Mouse (Mus musculus) C2C12 (cell line): ENCODE data around the gene Foxs1. TPM values are rescaled to one million over a fixed set of nuclear protein-coding genes. Genes with fewer than 3 reads are reported as not detected.

Experiments used
- H3K27me3 ChIP-seq: one replicate; pipeline ENCODE4 v1.6.1; 2011; ENCODE audit not compliant: control insufficient read depth, insufficient read depth, insufficient read length
- H3K36me3 ChIP-seq: one replicate; pipeline ENCODE4 v1.6.1; 2011; ENCODE audit not compliant: control insufficient read depth, insufficient read depth
- H3K4me3 ChIP-seq: one replicate; pipeline ENCODE4 v1.5.1; 2011; ENCODE audit warnings: mild to moderate bottlenecking, control low read depth; ENCODE audit not compliant: poor library complexity, insufficient read depth, severe bottlenecking
- H3K79me2 ChIP-seq: one replicate; pipeline ENCODE4 v1.6.1; 2011; ENCODE audit not compliant: control insufficient read depth, insufficient read depth
- H3K79me3 ChIP-seq: one replicate; pipeline ENCODE4 v1.6.1; 2011; ENCODE audit warnings: low read depth, control low read depth
- H3ac ChIP-seq: one replicate; pipeline ENCODE3; 2011; ENCODE audit warnings: low read depth; ENCODE audit not compliant: control insufficient read depth, insufficient read length
- CEBPB ChIP-seq: IDR thresholded peaks from one replicate; pipeline ENCODE4 v1.6.1; 2011; ENCODE audit warnings: low read depth, mild to moderate bottlenecking, control low read depth, moderate library complexity
- CTCF ChIP-seq: IDR thresholded peaks from one replicate; pipeline ENCODE4 v1.5.1; 2011; ENCODE audit not compliant: control insufficient read depth, insufficient read depth, insufficient read length
- FOSL1 ChIP-seq: IDR thresholded peaks from one replicate; pipeline ENCODE4 v1.8.0; 2011; ENCODE audit warnings: mild to moderate bottlenecking, low read length; ENCODE audit not compliant: poor library complexity, insufficient read depth, severe bottlenecking
- MAX ChIP-seq: IDR thresholded peaks from one replicate; pipeline ENCODE4 v1.6.1; 2011; ENCODE audit warnings: mild to moderate bottlenecking, control low read depth
- MYOD1 ChIP-seq: IDR thresholded peaks from one replicate; pipeline ENCODE4 v1.6.1; 2011; ENCODE audit warnings: low read depth; ENCODE audit not compliant: control insufficient read depth, insufficient read length
- MYOG ChIP-seq: IDR thresholded peaks from one replicate; pipeline ENCODE4 v1.6.1; 2011; ENCODE audit not compliant: control insufficient read depth, insufficient read length; ENCODE audit errors: extremely low read depth
- USF1 ChIP-seq: IDR thresholded peaks from one replicate; pipeline ENCODE4 v1.6.1; 2011; ENCODE audit warnings: low read depth, mild to moderate bottlenecking, control low read depth, moderate library complexity
- polyA plus RNA-seq: library from polyadenylated mRNA; unstranded; fragments of >200 nt; fragmentation: generic; extraction: Trizol; gene quantifications from one replicate; pipeline ENCODE4 v1.2.1, GENCODE M21; 2012; ENCODE audit warnings: missing spikeins

The Foxs1 gene
- polyA plus RNA-seq, 1 experiment = 55.0 TPM

DNA sequence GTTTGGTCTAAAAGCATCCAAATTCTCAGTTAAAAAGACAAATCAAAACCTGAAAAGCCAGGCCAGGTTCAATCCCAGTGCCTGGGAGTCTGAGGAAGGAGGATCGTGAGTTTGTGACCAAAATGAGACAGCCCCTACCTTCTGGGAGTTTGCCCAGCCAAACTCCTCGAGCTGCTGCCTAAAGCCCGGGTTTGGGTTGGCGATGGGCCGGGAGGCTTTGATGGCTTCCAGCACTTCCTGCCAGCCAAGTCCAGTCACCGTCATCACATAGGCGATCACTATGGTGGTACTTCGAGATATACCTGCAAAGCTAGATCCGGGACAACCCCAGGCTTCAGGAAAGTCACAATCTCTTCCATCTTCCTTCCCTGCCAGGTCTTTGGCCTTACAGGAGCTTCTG, 11.0 kb upstream of the Foxs1 start:
- H3K36me3 ChIP-seq = no peaks in the 10 kb centered on the region
- H3K27me3 ChIP-seq = peaks cover 76% of the 10 kb centered on the region
- no peak for TF ChIP-seq FOSL1
- TF ChIP-seq MYOD1 = no peak
- no peak for TF ChIP-seq USF1
- no peak for TF ChIP-seq MAX
- no peak for TF ChIP-seq MYOG
- TF ChIP-seq CEBPB = no peak
- no peak for TF ChIP-seq CTCF
- no peak overlapping the region for H3ac ChIP-seq
- H3K79me3 ChIP-seq = no peaks in the 10 kb centered on the region
- H3K79me2 ChIP-seq = no peaks in the 10 kb centered on the region
- no peak overlapping the region for H3K4me3 ChIP-seq

- H3K79me3 ChIP-seq = no peaks in the 10 kb centered on the region
- H3K27me3 ChIP-seq = peaks cover 72% of the 10 kb centered on the region
- H3K79me2 ChIP-seq = no peaks in the 10 kb centered on the region
- TF ChIP-seq MYOD1 (no peak), MYOG (no peak), CEBPB (no peak), FOSL1 (no peak)
- H3K4me3 ChIP-seq = no peak overlapping the region
- H3ac ChIP-seq = no peak overlapping the region
- no peaks in the 10 kb centered on the region for H3K36me3 ChIP-seq
Measured at GRCm38 (mm10) chr2:152943568-152943967, 10.6 kb upstream of the Foxs1 start.

DNA sequence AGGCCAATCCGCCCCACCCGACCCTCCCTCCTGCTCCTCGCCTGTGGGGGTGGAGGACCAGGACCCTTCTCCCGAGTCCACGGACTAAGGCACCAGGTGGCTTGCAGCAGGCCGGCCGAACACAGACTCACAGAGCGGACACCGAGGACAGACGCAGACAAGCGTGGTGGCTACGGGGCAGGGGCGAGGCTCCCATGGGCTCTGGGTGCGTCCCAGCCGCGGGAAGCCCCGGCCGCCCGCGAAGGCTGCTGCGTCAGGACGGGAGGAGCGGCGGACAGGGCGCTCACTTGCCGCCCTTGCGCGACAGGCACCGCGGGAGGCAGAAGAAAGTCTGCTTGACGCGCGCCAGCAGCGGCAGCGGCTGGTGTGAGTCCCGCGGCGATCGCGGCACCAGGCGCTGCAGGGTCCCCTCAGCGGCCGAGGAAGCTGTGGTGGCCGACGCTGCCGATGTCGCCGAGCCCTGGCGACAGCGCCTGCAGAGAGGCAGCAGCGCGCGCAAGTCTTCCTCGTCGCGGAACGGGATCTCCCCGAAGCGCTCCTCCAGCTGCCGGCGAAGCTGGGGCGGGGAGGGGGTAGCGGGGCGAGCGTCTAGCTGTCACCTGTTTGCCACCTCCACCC, 10.0 kb upstream of the Foxs1 start:
- Histone ChIP-seq H3K36me3 (no peaks in the 10 kb centered on the region), H3K79me3 (no peaks in the 10 kb centered on the region), H3K27me3 (peaks cover 66% of the 10 kb centered on the region), H3K4me3 (no peak overlapping the region), H3K79me2 (no peaks in the 10 kb centered on the region), H3ac (peak overlapping the region; percentile 44)
- TF ChIP-seq CTCF (no peak), MYOD1 (no peak), CEBPB (no peak), MYOG (no peak), FOSL1 (no peak), MAX (no peak), USF1 (no peak)

- Histone ChIP-seq H3ac (no peak overlapping the region), H3K36me3 (no peaks in the 10 kb centered on the region), H3K27me3 (peaks cover 56% of the 10 kb centered on the region), H3K79me2 (no peaks in the 10 kb centered on the region), H3K4me3 (no peak overlapping the region), H3K79me3 (no peaks in the 10 kb centered on the region)
- TF ChIP-seq USF1 (no peak), MAX (no peak), FOSL1 (no peak)
Measured at GRCm38 (mm10) chr2:152941776-152942175, 8.8 kb upstream of the Foxs1 start.

DNA sequence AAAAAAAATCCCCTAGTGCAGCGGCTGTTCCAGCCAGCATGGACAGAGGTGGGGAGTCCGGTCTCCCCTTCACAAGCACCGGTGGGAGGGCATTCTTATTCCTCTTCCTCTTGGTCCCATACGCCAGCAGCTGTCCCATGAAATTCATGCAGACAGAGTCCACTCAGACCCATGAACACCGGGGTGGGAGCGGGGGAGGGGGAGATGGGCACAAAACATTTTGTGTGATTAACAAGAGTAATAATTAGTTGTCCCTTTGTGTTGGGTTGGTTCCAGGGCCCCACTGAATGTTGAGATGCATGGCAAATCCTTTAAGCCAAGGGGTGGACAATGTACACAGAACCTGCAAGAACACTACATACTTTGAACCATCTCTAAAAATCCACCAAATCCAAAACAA, 8.1 kb upstream of the Foxs1 start:
- TF ChIP-seq CTCF (no peak), FOSL1 (no peak), USF1 (no peak), MYOD1 (no peak), CEBPB (no peak), MAX (no peak), MYOG (no peak)
- Histone ChIP-seq H3K4me3 (no peak overlapping the region), H3K79me2 (no peaks in the 10 kb centered on the region), H3K79me3 (no peaks in the 10 kb centered on the region), H3K27me3 (peaks cover 49% of the 10 kb centered on the region), H3ac (no peak overlapping the region), H3K36me3 (no peaks in the 10 kb centered on the region)

- Histone ChIP-seq H3K27me3 (peaks cover 36% of the 10 kb centered on the region), H3K36me3 (no peaks in the 10 kb centered on the region), H3ac (no peak overlapping the region), H3K79me2 (no peaks in the 10 kb centered on the region), H3K4me3 (no peak overlapping the region), H3K79me3 (no peaks in the 10 kb centered on the region)
- peak; percentile 62 for TF ChIP-seq CTCF
- no peak for TF ChIP-seq MYOD1
Measured at GRCm38 (mm10) chr2:152939846-152940245, 6.8 kb upstream of the Foxs1 start.
